Mouse (Mus musculus) layer of hippocampus, adult 11-12 months (tissue): ENCODE results near the gene Olfm2.

Source experiments
- DNase-seq: peaks from one replicate; pipeline ENCODE4 v3.0.0; 2022; ENCODE audit warnings: low spot score

Olfm2 gene

DNA sequence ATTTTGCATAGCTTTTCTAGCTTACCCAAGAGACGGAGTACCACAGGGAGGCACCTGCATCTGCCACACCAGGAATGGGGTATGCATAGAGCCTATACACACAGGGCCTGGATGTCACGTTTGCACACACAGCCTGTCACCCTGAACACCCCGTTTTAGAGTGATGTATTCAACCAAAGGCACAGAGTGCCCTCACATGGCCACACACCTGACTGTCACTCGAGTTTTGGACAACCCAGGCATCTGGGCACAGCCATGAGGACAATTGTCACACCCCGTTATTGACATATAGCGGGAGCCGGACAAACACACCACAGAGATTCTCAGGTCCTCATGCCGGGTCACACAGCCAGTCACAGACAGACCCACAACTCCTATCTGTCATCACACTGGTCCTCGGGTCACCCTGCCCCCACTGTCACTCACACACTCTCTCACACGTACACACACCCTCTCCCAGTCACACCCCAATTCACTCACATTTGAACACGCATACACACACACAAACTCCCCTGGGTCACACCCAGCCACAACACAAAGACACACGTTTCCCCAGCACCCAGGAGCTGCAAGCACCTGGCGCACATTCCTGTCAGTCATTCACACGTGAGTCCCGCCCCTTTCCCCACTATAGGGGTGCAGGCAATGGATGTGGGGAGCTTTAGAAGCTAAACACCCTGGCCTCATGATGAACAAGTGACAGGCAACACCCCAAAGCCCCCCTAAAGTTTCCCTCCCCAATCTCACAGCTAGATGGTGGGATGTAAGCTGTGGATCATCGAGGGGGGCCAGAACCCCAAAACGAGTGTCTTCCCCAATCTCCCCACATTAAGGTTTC is 801 bp downstream of the Olfm2 start:
- no peak for DNase-seq

- DNase-seq, result no peak
Observed at GRCm38 (mm10) chr9:20743946-20744738, 2.0 kb downstream of the Olfm2 start.

GRCm38 (mm10) chr9:20740407-20740806 is 5.7 kb downstream of the Olfm2 start:
- DNase-seq, result peak; percentile 85

GRCm38 (mm10) chr9:20738251-20738999 is 7.7 kb downstream of the Olfm2 start:
- no peak for DNase-seq

GRCm38 (mm10) chr9:20737227-20737626 is 8.9 kb downstream of the Olfm2 start:
- DNase-seq, result no peak

GRCm38 (mm10) chr9:20734692-20735091 is 11.5 kb downstream of the Olfm2 start:
- no peak for DNase-seq

- no peak for DNase-seq
Observed at GRCm38 (mm10) chr9:20731797-20732196, 14.4 kb downstream of the Olfm2 start.

GRCm38 (mm10) chr9:20729451-20729850 is 16.7 kb downstream of the Olfm2 start:
- DNase-seq, result no peak

- DNase-seq, result no peak
Observed at GRCm38 (mm10) chr9:20727601-20728113, 18.5 kb downstream of the Olfm2 start.

DNA sequence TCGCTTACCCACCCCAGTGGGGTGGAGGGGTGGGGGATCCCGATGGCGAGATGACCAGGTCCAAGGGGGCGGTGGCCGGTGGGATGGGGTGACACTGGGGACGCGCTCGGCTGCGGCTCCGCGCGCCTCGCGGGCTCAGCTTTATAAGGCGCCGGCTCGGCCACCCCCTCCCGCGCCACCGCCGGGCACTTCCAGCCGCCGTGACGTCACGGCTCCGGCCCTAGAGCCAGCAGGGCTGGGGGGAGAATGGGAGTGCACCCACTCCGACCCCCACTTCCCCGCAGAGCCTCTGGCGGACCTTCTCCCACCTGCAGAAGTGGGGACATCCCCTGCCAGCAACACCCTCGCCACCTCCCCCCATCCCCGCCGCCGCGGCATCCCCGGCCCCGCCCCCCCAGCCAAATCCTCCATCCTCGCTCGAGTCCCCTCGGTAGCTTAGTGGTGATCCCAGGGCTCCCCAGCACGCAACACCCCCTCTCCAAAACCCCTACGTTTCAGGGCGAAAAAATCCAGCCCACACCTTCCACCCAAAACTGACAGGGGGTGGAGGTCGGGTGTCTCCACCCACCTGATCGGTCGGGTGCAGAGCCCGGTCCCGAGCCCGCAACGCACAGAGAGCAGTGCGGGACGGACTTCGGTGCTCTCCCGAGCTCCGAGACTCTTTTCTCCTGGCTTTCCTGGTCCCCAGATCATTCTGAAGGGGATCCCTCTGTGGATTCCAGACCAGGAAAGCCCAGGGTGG is 19.1 kb downstream of the Olfm2 start:
- DNase-seq, result no peak

GRCm38 (mm10) chr9:20726134-20726858 is 19.9 kb downstream of the Olfm2 start:
- DNase-seq, result no peak

DNA sequence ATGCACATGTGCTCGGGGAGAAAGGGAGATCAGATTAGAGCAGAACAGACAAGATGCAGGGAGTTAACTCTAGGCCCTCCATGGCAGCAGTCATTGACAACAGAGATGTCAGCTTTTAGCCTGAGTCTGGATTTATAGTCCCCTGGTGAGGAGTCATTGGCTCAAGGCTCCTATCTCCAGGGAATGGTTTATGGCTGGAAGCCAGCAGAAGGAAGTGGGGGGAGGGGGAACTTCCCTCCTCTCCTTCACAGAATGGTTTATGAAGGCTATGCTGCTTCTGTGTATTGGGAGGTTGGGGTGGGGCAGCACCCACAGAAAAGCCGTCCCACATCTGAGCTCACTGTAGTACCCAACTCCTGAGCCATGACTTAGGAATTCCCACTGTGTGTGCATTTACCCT is 24.6 kb downstream of the Olfm2 start:
- DNase-seq, result no peak

- no peak for DNase-seq
Observed at GRCm38 (mm10) chr9:20715332-20715731, 30.8 kb downstream of the Olfm2 start.

DNA sequence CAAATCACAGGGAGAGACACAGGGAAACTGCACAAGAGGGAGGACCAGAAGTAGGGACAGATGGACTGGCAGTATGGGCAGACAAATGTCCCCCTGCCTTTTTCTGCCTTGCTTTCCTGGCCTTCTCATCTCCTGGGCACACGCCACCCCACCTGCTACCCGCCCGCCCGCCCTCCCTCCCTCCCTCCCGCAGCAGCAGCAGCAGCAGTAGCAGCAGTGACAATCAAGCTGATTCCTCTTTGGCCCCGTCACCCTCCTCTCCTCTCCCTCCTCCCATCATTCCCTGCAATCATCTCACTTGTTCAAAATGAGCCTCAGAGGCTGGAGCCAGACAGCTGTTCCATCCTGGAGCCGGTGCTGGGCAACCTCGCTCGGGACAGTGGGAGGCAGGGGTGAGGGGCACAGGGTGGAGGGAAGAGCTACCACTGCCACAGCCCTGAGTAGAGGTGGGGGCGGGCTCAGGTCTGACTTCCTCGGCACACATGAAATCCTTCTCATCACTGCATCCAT is 32.6 kb downstream of the Olfm2 start:
- no peak for DNase-seq

GRCm38 (mm10) chr9:20712934-20713477 is 33.1 kb downstream of the Olfm2 start:
- no peak for DNase-seq

DNA sequence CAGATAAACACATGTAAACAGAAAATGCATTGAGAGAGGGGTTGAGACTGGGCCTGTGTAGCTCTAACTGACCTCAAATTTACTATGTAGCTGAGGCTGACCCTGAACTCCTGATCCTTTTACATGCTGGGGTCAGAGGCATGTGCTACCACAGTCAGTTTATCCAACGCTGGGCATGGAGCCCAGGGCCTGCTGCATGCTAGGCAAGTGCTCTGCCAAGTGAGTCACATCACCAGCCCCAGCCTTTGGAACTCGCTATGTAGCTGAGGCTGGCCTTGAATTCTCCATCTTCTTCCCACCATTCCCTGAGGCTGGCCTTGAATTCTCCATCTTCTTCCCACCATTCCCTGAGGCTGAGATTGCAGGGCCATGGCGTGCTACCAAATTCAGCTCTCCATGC is 35.7 kb downstream of the Olfm2 start:
- DNase-seq, result no peak

GRCm38 (mm10) chr9:20705981-20706380 is 40.2 kb downstream of the Olfm2 start:
- no peak for DNase-seq

DNA sequence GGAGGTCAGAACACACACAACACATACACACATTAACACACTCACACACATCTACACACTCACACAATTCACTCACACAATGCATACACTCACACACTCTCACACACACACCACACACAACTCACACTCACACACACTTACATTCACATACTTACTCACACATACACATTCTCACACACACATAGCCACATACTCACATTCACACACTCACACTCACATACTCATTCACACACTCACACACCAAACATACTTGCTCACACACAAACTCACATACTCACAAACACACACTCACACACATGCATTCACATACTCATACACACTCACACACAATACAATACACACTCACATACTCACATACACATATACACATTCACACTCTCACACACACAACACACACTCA is 40.7 kb downstream of the Olfm2 start:
- no peak for DNase-seq

- no peak for DNase-seq
Observed at GRCm38 (mm10) chr9:20703832-20704380, 42.2 kb downstream of the Olfm2 start.

- no peak for DNase-seq
Observed at GRCm38 (mm10) chr9:20697466-20697865, 48.7 kb downstream of the Olfm2 start.
